Mouse (Mus musculus): ENCODE results near the gene Samsn1. TPM values are rescaled to one million over a fixed set of nuclear protein-coding genes. Genes with fewer than 3 reads are reported as not detected.

The Samsn1 gene
- total RNA-seq, 4 experiments from 2014 or later: 1.5 to 8.9 (median 5.4) TPM

DNA sequence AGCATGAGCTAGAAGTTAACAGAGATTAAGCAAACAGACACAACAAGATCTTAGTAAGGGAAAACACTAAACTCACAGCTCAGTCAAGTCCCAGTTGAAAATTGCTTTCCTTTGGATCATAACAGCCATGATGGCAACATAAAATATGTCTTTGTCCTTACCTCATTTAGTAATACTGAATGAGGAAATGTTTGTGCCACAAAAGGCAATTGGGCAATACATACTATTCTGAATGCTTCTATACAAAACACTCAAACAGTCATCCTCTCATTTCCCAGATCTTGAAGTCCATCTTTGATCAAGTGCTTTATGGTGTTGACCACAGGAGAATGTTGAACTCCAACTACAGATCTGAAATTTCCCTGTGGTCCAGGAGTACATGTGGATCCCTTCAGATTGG, 88.7 kb downstream of the Samsn1 start:
- DNase-seq (ENCODE audit: low spot score in 2 of 2): no peak

DNA sequence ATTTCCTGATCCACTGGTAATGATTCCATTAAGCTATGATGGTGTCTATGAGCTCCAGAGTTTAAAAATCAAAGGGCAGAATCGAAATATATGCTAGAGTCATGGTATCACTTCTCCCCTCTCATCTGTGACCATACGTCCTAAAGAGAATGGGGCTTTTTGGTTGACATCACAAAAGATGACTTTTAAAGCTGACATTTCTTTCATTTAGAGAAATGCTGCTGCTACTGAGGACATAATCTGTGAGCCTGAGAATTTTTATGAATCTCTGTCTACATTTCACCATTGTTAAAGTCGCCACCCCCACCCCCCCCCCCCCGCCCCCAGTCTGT, 91.9 kb downstream of the Samsn1 start:
- no peak for DNase-seq (ENCODE audit: low spot score in 2 of 2)

DNA sequence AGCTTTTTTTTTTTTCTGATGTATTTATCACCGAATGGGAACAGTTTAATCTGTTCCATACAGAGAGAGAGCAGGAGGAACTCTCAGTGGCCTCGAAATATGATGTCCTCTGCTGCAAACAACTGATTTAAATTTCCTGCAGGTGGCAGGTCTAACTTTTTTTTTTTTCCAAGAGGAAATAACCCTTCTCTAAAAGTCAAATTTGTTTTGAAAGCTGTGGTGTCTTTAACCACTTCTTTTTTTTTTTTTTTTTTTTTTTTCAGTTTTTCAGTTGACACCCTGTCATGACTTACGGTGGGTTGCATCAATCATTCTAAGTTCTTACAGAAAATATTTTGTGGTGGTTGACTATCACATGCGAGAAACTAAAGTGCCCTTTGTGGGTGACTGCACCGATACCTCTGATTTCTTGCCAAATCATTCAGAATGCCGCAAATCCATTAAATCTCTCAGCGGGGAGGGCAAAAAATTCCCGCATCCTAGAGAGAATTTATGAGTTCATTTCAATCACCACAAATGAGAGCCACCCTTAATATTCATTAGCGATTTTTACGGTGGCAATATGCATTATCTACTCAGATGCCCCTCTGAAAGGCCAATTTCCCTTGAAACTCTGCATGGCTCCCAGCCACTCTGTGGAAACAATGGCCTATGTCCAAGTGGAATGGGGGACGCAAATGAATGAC, 92.4 kb downstream of the Samsn1 start:
- DNase-seq (ENCODE audit: low spot score in 2 of 2): no peak

DNA sequence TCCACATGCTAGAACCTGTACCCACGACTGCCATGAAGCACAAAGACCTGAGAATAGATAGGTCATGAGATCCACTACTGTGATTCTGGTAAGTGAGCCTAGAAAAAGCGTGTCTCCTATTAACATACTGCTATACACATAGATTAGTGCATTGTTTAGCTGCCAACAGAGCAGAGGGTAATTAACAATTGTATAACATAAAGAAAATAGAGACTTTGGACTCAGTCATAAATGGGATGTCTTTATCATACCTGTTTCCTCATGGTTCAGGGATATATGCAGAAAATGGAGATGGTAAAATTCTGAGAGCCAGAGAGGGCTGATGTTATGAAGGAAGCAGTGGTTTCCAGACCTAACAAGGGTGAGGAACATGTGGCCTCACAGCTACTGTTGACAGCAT, 95.6 kb downstream of the Samsn1 start:
- DNase-seq (ENCODE audit: low spot score in 2 of 2): no peak

DNA sequence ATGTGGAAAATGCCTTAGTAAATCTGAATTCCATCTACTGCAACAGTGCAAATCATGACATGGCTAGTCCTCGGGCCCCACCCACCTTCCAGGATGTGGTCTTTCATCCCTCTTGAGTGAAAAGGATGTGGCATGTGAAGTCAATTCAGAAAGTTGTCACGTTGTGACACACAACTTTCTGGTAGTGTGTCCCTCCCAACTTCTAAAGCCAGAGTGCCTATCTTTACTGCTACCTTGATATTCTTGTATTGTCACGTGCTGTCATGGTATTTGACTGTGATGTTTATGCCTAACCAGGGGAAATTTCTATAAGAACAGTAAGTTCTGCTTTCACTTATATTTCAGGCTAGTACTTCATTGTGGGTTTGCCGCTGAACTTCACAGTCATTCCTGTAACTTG, 101.2 kb downstream of the Samsn1 start:
- no peak for DNase-seq (ENCODE audit: low spot score in 2 of 2)

DNA sequence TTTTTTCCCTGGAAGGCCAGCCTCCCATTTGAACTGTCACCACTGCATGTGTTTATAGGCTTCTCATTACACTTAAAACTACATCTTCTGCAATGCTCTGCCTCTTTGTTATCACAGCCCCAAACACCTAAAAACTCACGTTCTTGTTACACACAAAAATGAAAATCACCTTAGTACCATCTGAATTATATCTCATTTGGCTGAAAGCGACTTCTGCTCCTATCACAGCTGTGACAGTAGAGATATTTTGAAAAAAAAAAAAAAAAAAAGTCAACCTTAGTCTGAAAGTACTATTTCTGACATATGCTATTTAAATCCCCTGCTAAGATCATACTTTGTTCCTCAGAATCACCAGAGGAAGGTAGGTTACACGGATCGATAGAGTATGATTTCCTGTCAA, 102.8 kb downstream of the Samsn1 start:
- no peak for DNase-seq (ENCODE audit: low spot score in 2 of 2)

DNA sequence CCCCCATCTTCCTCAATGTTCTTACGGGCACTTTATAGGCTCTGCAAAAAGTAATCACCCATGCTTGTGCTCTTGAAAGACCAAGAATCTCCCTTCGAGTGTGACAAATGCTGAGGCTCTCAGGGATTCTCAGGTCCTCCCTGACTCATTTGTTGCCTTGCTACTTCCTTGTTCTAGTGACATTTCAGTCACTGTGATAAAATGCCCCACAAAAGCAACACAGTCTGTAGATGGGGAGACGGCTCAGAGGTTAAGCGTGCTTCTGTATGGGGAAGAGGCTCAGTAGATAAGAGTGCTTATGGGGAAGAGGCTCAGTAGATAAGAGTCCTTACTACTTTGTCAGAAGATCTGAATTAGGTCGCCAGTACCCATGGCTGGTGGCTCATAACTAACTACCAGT, 104.4 kb downstream of the Samsn1 start:
- DNase-seq (ENCODE audit: low spot score in 2 of 2): no peak

DNA sequence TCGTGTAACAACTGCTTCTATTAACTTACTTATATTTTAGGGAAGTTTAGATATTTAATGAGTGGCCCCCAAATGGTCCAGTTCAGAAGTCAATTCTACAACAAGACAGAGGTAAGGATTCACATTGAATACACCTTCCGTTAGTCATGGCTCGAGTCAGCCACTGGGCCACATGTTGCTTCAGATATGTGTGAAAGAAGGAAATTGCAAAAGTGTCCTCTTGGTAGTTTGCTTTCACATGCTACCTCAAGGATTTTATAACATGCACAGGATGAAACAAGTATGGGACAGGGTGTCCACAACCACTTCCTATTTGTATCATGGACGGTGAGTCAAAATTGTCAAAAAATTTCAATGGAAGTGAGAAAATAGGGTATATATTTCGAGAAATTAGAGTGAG, 110.0 kb downstream of the Samsn1 start:
- DNase-seq (ENCODE audit: low spot score in 2 of 2): no peak

DNA sequence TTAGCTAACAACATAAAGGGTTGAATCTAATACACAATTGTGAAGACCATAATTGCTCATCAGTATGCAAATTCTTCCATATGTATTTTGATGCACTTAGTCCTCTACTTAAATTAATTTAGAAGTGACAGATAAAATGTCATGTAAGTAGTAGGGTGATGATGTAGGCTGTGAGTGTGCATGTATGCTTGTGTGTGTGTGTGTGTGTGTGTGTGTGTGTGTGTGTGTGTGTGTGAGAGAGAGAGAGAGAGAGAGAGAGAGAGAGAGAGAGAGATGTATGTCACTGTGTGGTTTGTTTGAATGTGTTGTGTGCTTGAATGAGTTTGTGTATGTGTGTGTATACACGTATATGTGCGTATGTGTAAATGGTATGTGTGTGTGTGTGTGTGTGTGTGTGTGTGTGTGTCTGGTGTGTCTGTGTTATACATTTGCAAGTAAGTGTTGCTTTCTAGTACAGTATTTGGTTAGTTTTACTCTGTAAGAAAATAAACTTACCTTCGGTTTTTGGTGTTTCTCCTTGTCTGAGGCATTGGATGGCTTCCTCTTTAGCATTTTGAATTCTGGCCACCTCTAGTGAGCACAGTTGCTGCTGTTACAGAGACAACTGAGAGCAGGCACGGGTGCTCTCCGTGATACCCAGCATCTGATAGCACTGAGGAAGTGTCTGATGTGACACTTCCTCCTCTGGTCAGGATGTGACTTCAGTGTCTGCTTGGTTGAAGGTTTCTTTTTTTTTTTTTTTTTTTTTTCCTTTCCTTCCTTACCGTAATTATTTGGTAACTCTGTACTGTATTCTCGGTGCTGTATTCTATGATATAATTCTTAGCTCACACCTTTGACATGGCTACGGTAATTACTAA, 113.2 kb downstream of the Samsn1 start:
- no peak for DNase-seq (ENCODE audit: low spot score in 2 of 2)

DNA sequence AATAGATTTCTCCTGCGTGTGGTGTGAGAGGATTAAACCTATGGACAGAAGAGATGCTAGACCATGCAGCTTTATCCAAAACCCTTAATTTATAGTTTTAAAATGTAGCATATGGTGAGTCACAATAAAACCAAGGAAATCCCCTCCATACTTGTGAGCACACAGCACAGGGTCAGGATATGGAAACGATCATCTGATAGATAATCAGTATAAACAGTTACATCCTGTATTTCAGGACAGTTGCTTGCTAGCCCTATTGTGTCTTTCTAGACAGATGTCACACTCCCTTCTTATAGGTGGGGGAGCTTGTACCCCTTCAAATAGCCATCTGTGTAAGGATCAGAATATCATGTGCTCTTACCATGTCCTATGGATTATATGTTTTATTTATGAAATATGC, 115.3 kb downstream of the Samsn1 start:
- DNase-seq (ENCODE audit: low spot score in 2 of 2): no peak

DNA sequence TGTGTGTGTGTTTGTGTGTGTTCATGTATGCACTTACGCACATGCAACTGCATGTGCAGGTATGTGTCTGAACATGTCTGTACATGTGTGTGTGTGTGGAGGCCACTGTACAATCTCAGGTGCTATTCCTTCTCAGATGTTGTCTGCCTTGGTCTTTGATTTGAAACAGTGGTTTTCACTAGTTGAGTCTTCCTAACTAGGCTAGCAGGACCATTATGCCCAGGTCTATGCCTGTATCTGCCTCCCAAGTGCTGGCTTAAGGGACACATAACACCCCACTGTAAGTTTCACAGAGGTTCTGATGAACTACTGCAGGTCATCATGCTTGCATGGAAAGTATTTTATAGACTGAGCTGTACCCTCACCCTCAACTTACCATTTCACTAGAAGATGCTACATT, 115.8 kb downstream of the Samsn1 start:
- DNase-seq (ENCODE audit: low spot score in 2 of 2): no peak

DNA sequence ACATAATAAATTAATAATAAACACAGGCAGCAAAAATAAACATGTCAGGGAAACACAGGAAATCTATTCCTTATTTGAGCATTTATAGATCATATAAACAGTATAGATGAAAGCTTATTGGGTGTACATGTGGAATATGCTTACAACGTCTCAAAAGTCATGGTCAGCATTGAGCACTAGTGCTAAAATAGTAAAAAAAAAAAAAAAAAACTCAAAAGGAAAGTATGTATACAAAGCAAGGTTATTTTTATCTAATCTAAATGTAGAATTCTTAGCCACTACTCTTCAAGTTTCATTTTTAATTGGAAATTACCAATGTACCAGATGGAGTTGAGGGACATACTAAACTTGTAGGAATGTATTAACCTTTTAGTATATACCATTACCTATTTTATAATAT, 116.8 kb downstream of the Samsn1 start:
- no peak for DNase-seq (ENCODE audit: low spot score in 2 of 2)

DNA sequence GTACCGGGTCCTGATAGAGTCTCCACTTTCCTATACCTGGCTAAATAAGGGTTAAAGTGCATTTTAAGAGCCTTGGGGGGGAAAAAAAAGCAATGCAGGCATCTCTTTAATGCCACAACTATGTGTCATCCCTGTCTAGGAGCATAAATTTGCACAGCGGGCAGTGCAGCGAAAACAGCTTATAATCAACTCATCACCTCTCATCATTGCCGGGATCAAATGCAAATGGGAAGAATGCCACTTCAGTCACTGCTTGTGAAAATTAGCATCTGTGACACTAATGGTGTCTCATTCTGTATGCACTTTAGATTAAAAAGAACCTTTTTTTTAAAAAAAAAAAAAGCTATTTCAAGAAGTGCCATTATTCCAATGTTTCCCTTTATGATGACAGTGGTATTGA, 118.0 kb downstream of the Samsn1 start:
- no peak for DNase-seq (ENCODE audit: low spot score in 2 of 2)

DNA sequence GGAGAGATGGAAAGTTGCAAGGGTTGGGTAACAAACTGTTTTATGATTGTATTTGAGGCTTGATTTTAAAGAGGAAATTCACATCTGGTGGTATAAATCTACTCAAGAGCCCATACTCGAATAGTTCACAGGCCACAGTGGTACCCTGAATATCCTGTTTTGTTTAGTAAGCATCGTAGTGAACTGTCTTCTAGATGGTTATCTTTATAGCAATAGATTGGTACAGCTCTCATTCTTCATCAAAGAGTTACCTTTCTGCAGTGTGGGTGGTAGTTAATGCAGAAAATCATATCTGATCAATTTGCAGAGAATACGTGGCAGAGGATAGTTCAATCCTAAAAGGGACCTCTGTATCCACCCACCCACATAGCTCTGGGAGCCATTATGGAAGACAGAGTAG, 119.1 kb downstream of the Samsn1 start:
- DNase-seq (ENCODE audit: low spot score in 2 of 2): no peak

DNA sequence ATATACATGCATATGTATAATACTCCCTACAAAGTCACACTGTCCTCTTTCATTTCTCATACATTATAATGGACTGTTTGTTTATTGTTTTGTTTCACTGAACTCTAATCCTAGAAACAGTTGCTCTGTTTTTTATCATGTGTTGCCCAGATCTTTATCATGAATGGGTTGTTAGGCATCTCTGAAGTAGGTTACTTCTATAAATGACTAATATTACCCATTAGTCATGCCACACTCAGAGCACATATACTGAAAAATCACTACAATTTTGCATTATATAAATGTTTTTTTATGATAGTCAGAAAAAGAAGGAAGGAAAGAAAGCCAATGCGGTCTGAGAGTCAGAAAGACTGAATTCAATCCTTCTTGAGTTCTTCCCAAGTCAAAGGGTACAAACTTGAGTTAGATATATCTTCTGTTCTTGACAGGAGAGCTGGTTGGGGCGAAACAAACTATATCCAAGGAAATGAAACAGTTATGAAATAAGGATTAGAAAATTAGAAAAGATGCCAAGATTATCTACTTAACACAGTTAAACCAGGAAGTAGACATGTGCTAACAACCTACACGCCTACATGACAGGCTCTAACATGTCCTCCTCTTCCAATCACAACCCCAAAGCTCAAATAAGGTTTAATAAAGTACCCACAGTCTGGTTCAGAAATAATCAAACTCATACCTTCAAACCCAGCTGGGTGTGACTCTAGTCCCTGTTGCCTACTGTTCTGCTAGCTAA, 122.0 kb downstream of the Samsn1 start:
- DNase-seq (ENCODE audit: low spot score in 2 of 2): no peak

DNA sequence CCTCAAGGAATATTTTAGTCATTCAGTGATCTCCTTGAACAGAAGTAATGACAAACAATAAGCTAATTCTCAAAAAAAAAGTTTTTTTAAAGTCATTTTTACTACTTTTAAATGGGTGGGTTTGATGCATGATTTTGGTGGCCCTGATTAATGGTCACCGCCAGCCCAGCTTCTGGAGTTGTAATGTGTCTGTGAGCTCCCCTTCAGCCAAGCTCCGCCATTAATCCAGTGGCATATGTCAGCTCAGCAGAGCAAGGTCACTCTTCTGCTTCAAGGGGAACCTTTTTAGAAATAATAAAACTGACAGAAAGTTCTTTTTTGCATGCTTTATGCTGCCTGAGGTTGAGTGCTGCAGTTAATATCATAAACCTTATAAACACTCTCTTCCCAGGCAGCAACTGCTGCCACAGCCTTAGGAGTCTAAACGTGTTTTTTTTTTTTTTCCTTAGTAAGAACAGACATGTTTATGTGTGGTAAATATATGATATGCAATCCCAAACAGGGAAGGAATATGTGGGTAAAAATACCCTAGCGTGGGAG, 124.2 kb downstream of the Samsn1 start:
- no peak for DNase-seq (ENCODE audit: low spot score in 2 of 2)

DNA sequence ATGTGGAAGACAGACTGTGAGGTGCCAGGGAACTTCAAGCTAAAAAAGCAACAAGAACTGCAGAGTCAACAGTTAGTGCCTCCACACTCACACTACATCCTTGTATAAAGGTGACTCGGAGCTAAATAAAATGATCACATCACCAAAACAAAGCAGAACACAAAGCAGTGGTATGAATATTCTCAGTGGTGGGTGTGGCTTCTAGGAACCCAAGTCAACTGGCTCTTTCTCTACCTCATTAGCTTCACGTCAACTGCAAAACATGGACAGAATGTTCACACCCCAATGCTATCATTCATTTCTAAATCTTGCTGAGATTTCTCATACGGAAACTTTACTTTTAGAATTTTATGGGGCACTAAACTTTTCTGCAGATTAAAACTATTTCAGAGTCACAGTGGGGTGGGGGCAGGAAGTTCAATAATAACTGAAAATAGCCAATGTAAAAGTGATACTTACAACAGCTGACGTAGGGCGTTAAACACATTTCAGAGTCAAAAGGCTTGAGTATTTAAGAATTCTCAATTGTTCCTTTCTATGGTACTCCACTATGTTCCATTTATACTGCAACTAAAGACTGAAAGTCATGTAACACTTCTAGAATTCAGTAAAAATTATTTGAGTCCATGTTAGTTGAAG, 127.7 kb downstream of the Samsn1 start:
- DNase-seq (ENCODE audit: low spot score in 2 of 2): no peak

DNA sequence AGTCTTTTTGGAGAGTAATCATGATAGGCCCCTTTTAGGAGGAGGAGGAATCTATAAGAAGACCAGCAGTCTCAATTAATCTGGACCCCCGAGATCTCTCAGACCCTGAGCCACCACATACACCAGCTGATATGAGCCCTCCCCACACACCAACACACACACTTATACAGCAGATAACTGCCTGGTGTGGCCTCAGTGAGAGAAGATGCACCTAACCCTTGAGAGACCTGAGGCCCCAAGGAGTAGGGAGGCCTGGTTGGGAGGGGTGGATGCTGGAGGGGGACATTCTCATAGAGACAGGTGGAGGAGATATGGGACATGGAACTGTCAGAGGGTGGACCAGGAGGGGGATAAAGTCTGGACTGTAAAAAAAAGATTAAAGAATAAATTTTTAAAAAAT, 128.6 kb downstream of the Samsn1 start:
- DNase-seq (ENCODE audit: low spot score in 2 of 2): no peak

DNA sequence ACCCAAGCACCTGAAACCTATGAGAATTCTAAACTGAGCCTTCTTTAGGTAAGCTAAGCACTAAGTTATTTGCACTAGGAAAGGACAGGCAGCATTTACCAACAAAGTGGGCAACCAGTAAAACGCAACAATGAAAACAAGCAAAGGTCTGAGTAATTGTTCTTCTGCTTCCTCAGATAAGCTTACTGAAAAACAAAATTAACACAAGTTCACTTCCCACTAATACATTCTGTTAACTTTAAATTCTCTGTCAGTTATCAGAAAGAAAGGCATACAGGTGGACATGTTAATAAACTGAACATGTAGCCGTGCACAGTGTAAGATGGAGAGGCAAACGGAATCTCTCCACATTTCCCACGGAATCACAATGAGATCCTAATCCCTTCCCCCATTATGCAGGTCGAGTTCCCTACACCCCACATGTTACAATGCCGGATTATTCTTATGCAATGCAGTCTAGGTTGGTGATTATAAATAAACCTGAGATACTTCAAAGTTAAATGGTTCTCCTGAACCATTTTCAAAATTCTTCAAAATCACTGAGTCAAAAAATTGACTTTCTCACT, 132.9 kb downstream of the Samsn1 start:
- DNase-seq (ENCODE audit: low spot score in 2 of 2): no peak

DNA sequence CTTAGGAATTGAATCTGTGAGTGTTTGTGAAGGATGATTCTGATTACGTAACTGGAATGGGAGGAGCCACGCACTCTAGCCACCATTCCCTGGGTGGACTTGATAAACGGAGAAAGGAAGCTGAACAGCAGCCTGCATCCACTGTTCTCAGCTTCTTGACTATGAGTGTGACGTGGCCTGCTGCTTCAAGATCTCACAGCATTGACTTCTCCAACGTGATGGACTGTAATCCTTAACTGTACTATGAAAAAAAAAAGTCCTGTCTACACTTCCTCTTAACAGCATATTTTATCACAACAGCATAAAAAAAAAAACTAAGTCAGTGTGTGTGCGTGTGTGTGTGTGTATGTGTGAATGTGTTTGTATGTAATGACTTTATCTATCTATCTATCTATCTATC, 134.9 kb downstream of the Samsn1 start:
- DNase-seq (ENCODE audit: low spot score in 2 of 2): no peak

DNA sequence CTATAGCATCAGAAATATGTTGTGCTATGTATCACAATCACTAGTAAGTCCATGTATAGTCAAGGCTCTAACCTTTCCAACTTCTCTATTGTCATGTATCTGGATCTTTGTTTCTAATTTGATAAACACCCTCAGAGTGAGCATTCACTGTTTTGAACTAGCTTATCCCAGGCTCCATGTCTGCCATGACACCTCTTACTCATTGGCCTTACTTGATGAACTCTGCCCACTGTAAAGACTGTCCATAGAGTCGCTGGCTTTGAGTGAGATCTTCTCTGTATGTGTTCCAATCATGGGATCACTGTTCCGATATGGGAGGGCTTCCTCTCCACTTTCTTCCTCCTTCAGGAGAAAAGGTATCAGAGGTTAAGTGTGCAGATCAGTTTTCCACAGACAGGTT, 143.2 kb downstream of the Samsn1 start:
- DNase-seq (ENCODE audit: low spot score in 2 of 2): no peak

Measured in layer of hippocampus, adult 8-10 months (tissue).